Mouse (Mus musculus) myocyte (in vitro differentiated cells): Measurements from ENCODE around the gene Ipo9.
A peak's percentile ranks its signal among the peaks of the same experiment; 100 is the strongest.

ENCODE experiments used
- CEBPB ChIP-seq: IDR thresholded peaks from 2 replicates; pipeline ENCODE4 v1.6.1; 2011; ENCODE audit warnings: mild to moderate bottlenecking, moderate library complexity; ENCODE audit not compliant: poor library complexity, insufficient read depth, severe bottlenecking
- E2F4 ChIP-seq: IDR thresholded peaks from one replicate; pipeline ENCODE4 v1.6.1; 2011; ENCODE audit warnings: mild to moderate bottlenecking, control low read depth, moderate library complexity; ENCODE audit not compliant: insufficient read depth
- MAX ChIP-seq: IDR thresholded peaks from one replicate; pipeline ENCODE4 v1.6.1; 2011; ENCODE audit warnings: low read depth, mild to moderate bottlenecking, control low read depth
- MYOD1 ChIP-seq, 3 experiments: IDR thresholded peaks; one replicate each; pipeline ENCODE4 v1.6.1; 2011; ENCODE audit warnings: control low read depth in 2 of 3, low read depth in 2 of 3, mild to moderate bottlenecking in 2 of 3, moderate library complexity in 1 of 3; ENCODE audit not compliant: insufficient read length in 2 of 3, control insufficient read depth in 1 of 3
- MYOG ChIP-seq, 3 experiments: IDR thresholded peaks; one replicate each; pipeline ENCODE4 v1.6.1; 2011; ENCODE audit warnings: control low read depth in 2 of 3, low read depth in 2 of 3, mild to moderate bottlenecking in 2 of 3; ENCODE audit not compliant: insufficient read length in 2 of 3, control insufficient read depth in 1 of 3, insufficient read depth in 1 of 3
- POLR2A ChIP-seq: IDR thresholded peaks from one replicate; pipeline ENCODE4 v1.6.1; 2011; ENCODE audit warnings: low read depth, mild to moderate bottlenecking, control low read depth, moderate library complexity; ENCODE audit not compliant: insufficient read length
- POLR2AphosphoS2 ChIP-seq: IDR thresholded peaks from one replicate; pipeline ENCODE4 v1.6.1; 2011; ENCODE audit warnings: low read depth, control low read depth; ENCODE audit not compliant: insufficient read length
- REST ChIP-seq: IDR thresholded peaks from one replicate; pipeline ENCODE4 v1.6.1; 2011; ENCODE audit warnings: mild to moderate bottlenecking, control low read depth, moderate library complexity; ENCODE audit not compliant: insufficient read depth, insufficient read length
- TCF3 ChIP-seq: IDR thresholded peaks from one replicate; pipeline ENCODE4 v1.6.1; 2011; ENCODE audit warnings: low read depth, control low read depth; ENCODE audit not compliant: insufficient read length
- USF1 ChIP-seq: IDR thresholded peaks from one replicate; pipeline ENCODE4 v1.6.1; 2011; ENCODE audit warnings: low read depth, mild to moderate bottlenecking, control low read depth, moderate library complexity

DNA sequence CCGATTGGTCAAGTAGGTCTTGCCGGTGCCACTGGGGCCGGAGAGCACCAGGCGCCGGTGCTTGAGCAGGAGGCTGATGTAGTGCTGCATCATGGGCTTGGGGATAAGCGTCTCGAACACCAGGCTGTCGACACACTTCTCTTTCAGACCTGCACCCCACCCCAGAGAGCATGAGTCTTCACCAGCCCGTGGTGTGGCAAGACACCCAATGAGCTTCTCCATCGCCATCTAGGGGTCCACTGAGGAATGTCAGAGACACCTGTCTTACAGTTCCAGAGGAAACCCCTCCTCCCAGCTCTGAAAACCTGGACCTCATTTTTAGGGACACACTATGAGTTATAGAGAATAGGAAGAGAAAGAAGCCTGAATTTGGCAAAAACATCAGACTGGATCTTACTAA is 22.0 kb upstream of the Ipo9 start:
- TF ChIP-seq USF1 = no peak
- no peak for TF ChIP-seq TCF3
- TF ChIP-seq POLR2A = no peak
- no peak for TF ChIP-seq E2F4
- TF ChIP-seq MAX = no peak
- no peak for TF ChIP-seq CEBPB
- TF ChIP-seq MYOD1 (IDR thresholded peaks at IDR 0.05; ENCODE audit: control insufficient read depth in 1 of 3, insufficient read length in 2 of 3, low read depth in 2 of 3) = no peak
- TF ChIP-seq MYOG (IDR thresholded peaks at IDR 0.05; ENCODE audit: control insufficient read depth in 1 of 3, insufficient read depth in 1 of 3, insufficient read length in 2 of 3, low read depth in 2 of 3) = no peak
- peak; percentile 0 for TF ChIP-seq POLR2AphosphoS2
- TF ChIP-seq REST = no peak
